Mouse (Mus musculus) CH12.LX (cell line): ENCODE data around the gene Adh6b. TPM values are rescaled to one million over a fixed set of nuclear protein-coding genes. Genes with fewer than 3 reads are reported as not detected.
A peak's percentile ranks its signal among the peaks of the same experiment; 100 is the strongest.

Experiments
- DNase-seq: peaks from one replicate; pipeline ENCODE4 v3.0.0-alpha.2; 2013; ENCODE audit errors: extremely low read depth
- H3K27ac ChIP-seq: 2 replicates; pipeline ENCODE4 v1.5.1; 2012; ENCODE audit warnings: low read depth, mild to moderate bottlenecking, control low read depth, moderate library complexity; ENCODE audit not compliant: insufficient read depth
- H3K27me3 ChIP-seq: replicated peaks from 2 replicates; pipeline ENCODE3; 2012; ENCODE audit warnings: inconsistent platforms
- H3K36me3 ChIP-seq, 2 experiments: replicated peaks in 1 of 2; 2 replicates each; pipeline versions ENCODE3 to v1.6.1; 2012; ENCODE audit warnings: inconsistent platforms in 1 of 2, low read length in 1 of 2, mild to moderate bottlenecking in 1 of 2, mixed read lengths in 1 of 2, moderate library complexity in 1 of 2; ENCODE audit not compliant: control insufficient read depth in 1 of 2, insufficient read depth in 1 of 2
- H3K4me1 ChIP-seq, 2 experiments: 2 replicates each; pipeline ENCODE4 v1.6.1; 2012; ENCODE audit warnings: inconsistent platforms in 1 of 2, moderate library complexity in 1 of 2; ENCODE audit not compliant: insufficient read depth in 2 of 2, control insufficient read depth in 1 of 2
- H3K4me2 ChIP-seq: 2 replicates; pipeline ENCODE4 v1.6.1; 2012; ENCODE audit warnings: low read depth, mild to moderate bottlenecking, control low read depth; ENCODE audit not compliant: poor library complexity, insufficient read depth, severe bottlenecking
- H3K4me3 ChIP-seq, 3 experiments: fragments of 150-350 bp in 1 of 3; sonication (generic) in 1 of 3; replicated peaks in 1 of 3; 2 replicates each; pipeline versions ENCODE3 to v1.5.1; 2011 to 2012; ENCODE audit warnings: low read depth in 2 of 3, low read length in 2 of 3, mild to moderate bottlenecking in 2 of 3, moderate library complexity in 2 of 3, control low read depth in 1 of 3, improper control_type of control experiment in 1 of 3, inconsistent platforms in 1 of 3, mixed read lengths in 1 of 3; ENCODE audit not compliant: poor library complexity in 1 of 3
- H3K79me2 ChIP-seq: replicated peaks from 2 replicates; pipeline ENCODE4 v1.6.1; 2012; ENCODE audit warnings: mild to moderate bottlenecking, moderate library complexity; ENCODE audit not compliant: control insufficient read depth, poor library complexity, insufficient read depth, severe bottlenecking; ENCODE audit errors: extremely low read depth
- H3K9ac ChIP-seq: 2 replicates; pipeline ENCODE4 v1.6.1; 2012; ENCODE audit warnings: low read depth, mild to moderate bottlenecking, control low read depth, moderate library complexity; ENCODE audit not compliant: insufficient read depth
- H3K9me3 ChIP-seq: replicated peaks from 2 replicates; pipeline ENCODE3; 2012; ENCODE audit warnings: low read length, inconsistent platforms, mixed read lengths
- CHD1 ChIP-seq: IDR thresholded peaks from 2 replicates; pipeline ENCODE4 v1.6.1; 2012; ENCODE audit warnings: low read depth, low read length, improper control_type of control experiment, inconsistent platforms
- CHD2 ChIP-seq: IDR thresholded peaks from 2 replicates; pipeline ENCODE4 v1.6.1; 2011; ENCODE audit warnings: low read length, improper control_type of control experiment
- CTCF ChIP-seq, 2 experiments: IDR thresholded peaks in 1 of 2; conservative IDR thresholded peaks in 1 of 2; 2 replicates each; pipeline ENCODE4 v1.5.1; 2011 to 2012; ENCODE audit warnings: low read depth in 2 of 2, low read length in 2 of 2, improper control_type of control experiment in 1 of 2, inconsistent platforms in 1 of 2, mild to moderate bottlenecking in 1 of 2, moderate library complexity in 1 of 2
- EP300 ChIP-seq: IDR thresholded peaks from 2 replicates; pipeline ENCODE4 v1.6.1; 2011; ENCODE audit warnings: low read length, improper control_type of control experiment
- GABPA ChIP-seq: IDR thresholded peaks from 2 replicates; pipeline ENCODE4 v1.6.1; 2012; ENCODE audit warnings: low read depth, low read length, improper control_type of control experiment, inconsistent platforms; ENCODE audit not compliant: insufficient replicate concordance
- HCFC1 ChIP-seq: IDR thresholded peaks from 2 replicates; pipeline ENCODE4 v1.6.1; 2012; ENCODE audit warnings: low read depth, mild to moderate bottlenecking, inconsistent platforms, low read length, improper control_type of control experiment
- JUN ChIP-seq: IDR thresholded peaks from 2 replicates; pipeline ENCODE4 v1.6.1; 2011; ENCODE audit warnings: low read depth, mild to moderate bottlenecking, low read length, improper control_type of control experiment, moderate library complexity; ENCODE audit not compliant: insufficient read depth
- MAFK ChIP-seq: IDR thresholded peaks from 2 replicates; pipeline ENCODE4 v1.6.1; 2011; ENCODE audit warnings: low read length, improper control_type of control experiment; ENCODE audit not compliant: insufficient replicate concordance
- MAX ChIP-seq: IDR thresholded peaks from 2 replicates; pipeline ENCODE4 v1.6.1; 2011; ENCODE audit warnings: low read length, improper control_type of control experiment
- MXI1 ChIP-seq: IDR thresholded peaks from 2 replicates; pipeline ENCODE4 v1.6.1; 2011; ENCODE audit warnings: mild to moderate bottlenecking, low read depth, low read length, improper control_type of control experiment
- NELFE ChIP-seq: IDR thresholded peaks from 2 replicates; pipeline ENCODE4 v1.6.1; 2011; ENCODE audit warnings: low read depth, low read length, improper control_type of control experiment
- PAX5 ChIP-seq: IDR thresholded peaks from 2 replicates; pipeline ENCODE4 v1.6.1; 2012; ENCODE audit warnings: low read length, inconsistent platforms, mixed read lengths
- POLR2A ChIP-seq: IDR thresholded peaks from 2 replicates; pipeline ENCODE4 v1.6.1; 2011; ENCODE audit warnings: low read depth, mild to moderate bottlenecking, improper control_type of control experiment, low read length
- POLR2AphosphoS2 ChIP-seq: IDR thresholded peaks from 2 replicates; pipeline ENCODE4 v1.6.1; 2011; ENCODE audit warnings: low read depth, low read length, improper control_type of control experiment
- RAD21 ChIP-seq: IDR thresholded peaks from 2 replicates; pipeline ENCODE4 v1.6.1; 2011; ENCODE audit warnings: low read depth, mild to moderate bottlenecking, low read length, improper control_type of control experiment, moderate library complexity
- RCOR1 ChIP-seq: conservative IDR thresholded peaks from 2 replicates; pipeline ENCODE4 v1.6.1; 2012; ENCODE audit warnings: low read depth, mild to moderate bottlenecking, inconsistent platforms, low read length, improper control_type of control experiment
- SIN3A ChIP-seq: IDR thresholded peaks from 2 replicates; pipeline ENCODE4 v1.6.1; 2012; ENCODE audit warnings: low read length, improper control_type of control experiment, inconsistent platforms
- SMC3 ChIP-seq: IDR thresholded peaks from 2 replicates; pipeline ENCODE4 v1.6.1; 2011; ENCODE audit warnings: low read depth, low read length, improper control_type of control experiment
- USF2 ChIP-seq: conservative IDR thresholded peaks from 2 replicates; pipeline ENCODE4 v1.6.1; 2011; ENCODE audit warnings: low read depth, low read length, improper control_type of control experiment
- ZKSCAN1 ChIP-seq: IDR thresholded peaks from 2 replicates; pipeline ENCODE4 v1.6.1; 2012; ENCODE audit warnings: low read depth, inconsistent platforms, low read length, improper control_type of control experiment, borderline replicate concordance
- ZMIZ1 ChIP-seq: IDR thresholded peaks from 2 replicates; pipeline ENCODE4 v1.6.1; 2012; ENCODE audit warnings: low read depth, mild to moderate bottlenecking, inconsistent platforms, low read length, improper control_type of control experiment
- dilution Hi-C: fragments of 300-500 bp; cut with MboI; formaldehyde crosslinking; loops from 2 replicates; pipeline ENCODE4 v1.14.3; 2020; ENCODE audit warnings: low sequenced_read_pairs; ENCODE audit not compliant: extremely low pct_unique_long_range_greater_than_20kb, extremely low pct_ligation_motif_present
- in situ Hi-C: fragments of 300-500 bp; cut with MboI; formaldehyde crosslinking; loops from 3 replicates; pipeline ENCODE4 v1.14.3; 2019; ENCODE audit warnings: low sequenced_read_pairs, low pct_ligation_motif_present, low pct_unique_long_range_greater_than_20kb, mixed read lengths
- polyA plus RNA-seq: library from polyadenylated mRNA; unstranded; fragments of >175 nt; gene quantifications from 2 replicates; pipeline ENCODE4 v1.2.1, GENCODE M21; 2012; ENCODE audit warnings: low read depth; ENCODE audit not compliant: insufficient read length
- total RNA-seq, 2 experiments: library from RNA; depleted of rRNA; stranded (reverse); fragments of 300-350 nt in 1 of 2; fragments of >200 nt in 1 of 2; gene quantifications; 2 replicates each; pipeline ENCODE4 v1.2.3; 2012 to 2014

Gene Adh6b
- total and polyA plus RNA-seq, 3 experiments = not detected

- dilution Hi-C loops = no loop called here
- TF ChIP-seq MAX (no peak), MAFK (no peak; the same call in 1 of the 2 replicates), USF2 (no peak), POLR2A (no peak), JUN (no peak), RAD21 (no peak), NELFE (no peak), CTCF (conservative IDR thresholded peaks at IDR 0.05 in 1 of 2, IDR thresholded peaks at IDR 0.05 in 1 of 2; ENCODE audit: low read depth in 2 of 2, low read length in 2 of 2) (no peak), SIN3A (no peak)
- H3K27me3 ChIP-seq = no peaks in the 10 kb centered on the region
- in situ Hi-C loops = no loop called here
- no peak for DNase-seq
- no peak overlapping the region for H3K4me3 ChIP-seq
- H3K9me3 ChIP-seq = no peaks in the 10 kb centered on the region
- no peaks in the 10 kb centered on the region for H3K4me1 ChIP-seq
- H3K9ac ChIP-seq = no peak overlapping the region
- no peak overlapping the region for H3K4me2 ChIP-seq
- H3K36me3 ChIP-seq = no peaks in the 10 kb centered on the region
- no peaks in the 10 kb centered on the region for H3K79me2 ChIP-seq
- no peak overlapping the region for H3K27ac ChIP-seq
These were observed 16.6 kb upstream of the Adh6b start for GRCm38 (mm10) chr3:138325001-138325400.

- Histone ChIP-seq H3K4me1 (no peaks in the 10 kb centered on the region), H3K4me3 (no peak overlapping the region)
- TF ChIP-seq MXI1 = no peak
- TF ChIP-seq CHD1 = no peak
- no peak for TF ChIP-seq CTCF (conservative IDR thresholded peaks at IDR 0.05 in 1 of 2, IDR thresholded peaks at IDR 0.05 in 1 of 2; ENCODE audit: low read depth in 2 of 2, low read length in 2 of 2)
- no peak for TF ChIP-seq CHD2
- no peak for TF ChIP-seq HCFC1
- TF ChIP-seq SMC3 = no peak
- no peak for TF ChIP-seq MAX
- no peak for TF ChIP-seq GABPA
- TF ChIP-seq, all 38 proteins: peak for 0
- Histone ChIP-seq H3K9ac (no peak overlapping the region), H3K27me3 (no peaks in the 10 kb centered on the region), H3K36me3 (no peaks in the 10 kb centered on the region), H3K9me3 (no peaks in the 10 kb centered on the region), H3K79me2 (no peaks in the 10 kb centered on the region), H3K27ac (no peak overlapping the region), H3K4me2 (no peak overlapping the region)
- in situ Hi-C loops = no loop called here
- DNase-seq = no peak
- dilution Hi-C loops = no loop called here
These were observed 16.1 kb upstream of the Adh6b start for GRCm38 (mm10) chr3:138325466-138325865.

- Histone ChIP-seq H3K27me3 (no peaks in the 10 kb centered on the region), H3K9ac (no peak overlapping the region), H3K36me3 (no peaks in the 10 kb centered on the region), H3K9me3 (no peaks in the 10 kb centered on the region), H3K4me1 (peaks cover 0 to 9% of the 10 kb centered on the region in 2 experiments; a peak in 1 of 4 replicates), H3K4me2 (peak overlapping the region; percentile 13; the same call in 1 of the 2 replicates), H3K4me3 (no peak overlapping the region), H3K27ac (no peak overlapping the region), H3K79me2 (no peaks in the 10 kb centered on the region)
- TF ChIP-seq POLR2AphosphoS2 (no peak), RCOR1 (no peak), NELFE (no peak), MXI1 (no peak), RAD21 (no peak), ZMIZ1 (no peak), PAX5 (no peak), EP300 (no peak), CHD2 (no peak), ZKSCAN1 (no peak)
- in situ Hi-C loops (no loop called here), dilution Hi-C loops (no loop called here)
- no peak for DNase-seq
These were observed 7.7 kb upstream of the Adh6b start for GRCm38 (mm10) chr3:138333910-138334309.
